Mouse (Mus musculus): ENCODE data around the gene Tuba8. TPM values are rescaled to one million over a fixed set of nuclear protein-coding genes. Genes with fewer than 3 reads are reported as not detected.

Gene Tuba8
- total and polyA plus RNA-seq, 3 experiments: 1.4 to 1.6 TPM; not detected in 1

GRCm38 (mm10) chr6:121173471-121173870, 37.0 kb upstream of the Tuba8 start:
- Histone ChIP-seq H3K4me3 (ENCODE audit: control insufficient read depth in 1 of 2, insufficient read depth in 1 of 2, low read depth in 2 of 2, low read length in 2 of 2) (no peak overlapping the region), H3K27ac (ENCODE audit: control insufficient read depth, low read depth, low read length) (no peak overlapping the region), H3K27me3 (ENCODE audit: control insufficient read depth in 1 of 2, insufficient read depth in 2 of 2, low read length in 2 of 2) (peaks cover 4 to 6% of the 10 kb centered on the region in 2 experiments), H3K79me2 (ENCODE audit: control insufficient read depth, insufficient read depth, low read length, poor library complexity) (no peaks in the 10 kb centered on the region), H3K9ac (ENCODE audit: control insufficient read depth, low read depth, low read length, poor library complexity, severe bottlenecking) (no peak overlapping the region), H3K4me1 (ENCODE audit: control insufficient read depth in 1 of 2, insufficient read depth in 2 of 2, low read length in 2 of 2) (peaks cover 6 to 17% of the 10 kb centered on the region in 2 experiments; a peak in 3 of 4 replicates), H3K9me3 (replicated peaks; ENCODE audit: insufficient read depth, low read length) (no peaks in the 10 kb centered on the region), H3K36me3 (ENCODE audit: control insufficient read depth in 1 of 2, insufficient read depth in 2 of 2, low read length in 2 of 2) (peaks cover 0 to 14% of the 10 kb centered on the region in 2 experiments; a peak in 2 of 4 replicates)
- TF ChIP-seq ETS1 (IDR thresholded peaks at IDR 0.05; ENCODE audit: low read depth, low read length): no peak
- TF ChIP-seq MEF2A (IDR thresholded peaks at IDR 0.05; ENCODE audit: extremely low read depth, insufficient replicate concordance, low read depth, low read length, poor library complexity, severe bottlenecking): no peak
- no peak for TF ChIP-seq KAT2A (conservative IDR thresholded peaks at IDR 0.05; ENCODE audit: low read depth, low read length)
- TF ChIP-seq JUND (IDR thresholded peaks at IDR 0.05; ENCODE audit: low read depth, low read length): no peak
- TF ChIP-seq SMC3 (IDR thresholded peaks at IDR 0.05; ENCODE audit: low read depth, low read length): no peak
- no peak for TF ChIP-seq MYB (IDR thresholded peaks at IDR 0.05; ENCODE audit: low read depth, low read length)
- no peak for TF ChIP-seq TAL1 (IDR thresholded peaks at IDR 0.05; ENCODE audit: low read length)
- no peak for TF ChIP-seq SIN3A (IDR thresholded peaks at IDR 0.05; ENCODE audit: low read length)
- no peak for TF ChIP-seq CHD1 (IDR thresholded peaks at IDR 0.05; ENCODE audit: low read depth, low read length)
- no peak for TF ChIP-seq MAFK (IDR thresholded peaks at IDR 0.05; ENCODE audit: borderline replicate concordance, low read depth, low read length)
- no peak for TF ChIP-seq ELF1 (IDR thresholded peaks at IDR 0.05; ENCODE audit: low read depth, low read length)
- TF ChIP-seq RAD21 (IDR thresholded peaks at IDR 0.05; ENCODE audit: low read depth, low read length): no peak
- no peak for TF ChIP-seq TCF12 (IDR thresholded peaks at IDR 0.05; ENCODE audit: low read depth, low read length)
- no peak for TF ChIP-seq POLR2AphosphoS2 (IDR thresholded peaks at IDR 0.05; ENCODE audit: low read length)
- TF ChIP-seq ZNF384 (IDR thresholded peaks at IDR 0.05; ENCODE audit: low read depth, low read length): no peak
- no peak for TF ChIP-seq USF1 (IDR thresholded peaks at IDR 0.05; ENCODE audit: low read depth, low read length)
- TF ChIP-seq UBTF (IDR thresholded peaks at IDR 0.05; ENCODE audit: borderline replicate concordance, insufficient read depth, low read depth, low read length): no peak
- no peak for TF ChIP-seq MYC (IDR thresholded peaks at IDR 0.05; ENCODE audit: low read depth, low read length)
- TF ChIP-seq HCFC1 (IDR thresholded peaks at IDR 0.05; ENCODE audit: low read depth, low read length): no peak
- no peak for TF ChIP-seq ZC3H11A (IDR thresholded peaks at IDR 0.05; ENCODE audit: low read depth, low read length)
- no peak for DNase-seq (ENCODE audit: low read depth, low spot score)

- Histone ChIP-seq H3K27me3 (ENCODE audit: control insufficient read depth in 1 of 2, insufficient read depth in 2 of 2, low read length in 2 of 2) (peaks cover 0 to 6% of the 10 kb centered on the region in 2 experiments), H3K79me2 (ENCODE audit: control insufficient read depth, insufficient read depth, low read length, poor library complexity) (no peaks in the 10 kb centered on the region), H3K9me3 (replicated peaks; ENCODE audit: insufficient read depth, low read length) (no peaks in the 10 kb centered on the region), H3K36me3 (ENCODE audit: control insufficient read depth in 1 of 2, insufficient read depth in 2 of 2, low read length in 2 of 2) (peaks cover 0 to 14% of the 10 kb centered on the region in 2 experiments; a peak in 2 of 4 replicates), H3K4me1 (ENCODE audit: control insufficient read depth in 1 of 2, insufficient read depth in 2 of 2, low read length in 2 of 2) (peaks cover 6 to 22% of the 10 kb centered on the region in 2 experiments; a peak in 3 of 4 replicates), H3K27ac (ENCODE audit: control insufficient read depth, low read depth, low read length) (no peak overlapping the region), H3K9ac (ENCODE audit: control insufficient read depth, low read depth, low read length, poor library complexity, severe bottlenecking) (no peak overlapping the region), H3K4me3 (ENCODE audit: control insufficient read depth in 1 of 2, insufficient read depth in 1 of 2, low read depth in 2 of 2, low read length in 2 of 2) (no peak overlapping the region)
- no peak for DNase-seq (ENCODE audit: low read depth, low spot score)
- no peak for TF ChIP-seq SMC3 (IDR thresholded peaks at IDR 0.05; ENCODE audit: low read depth, low read length)
- TF ChIP-seq ZKSCAN1 (IDR thresholded peaks at IDR 0.05; ENCODE audit: low read depth, low read length): peak; percentile 68; the same call in 1 of the 2 replicates
These were observed 35.7 kb upstream of the Tuba8 start for GRCm38 (mm10) chr6:121174761-121175160.

Measured in MEL (cell line).